Mouse (Mus musculus) erythroblast, adult 5-6 weeks (primary cell): ENCODE data around the gene Prnd. TPM values are rescaled to one million over a fixed set of nuclear protein-coding genes. Genes with fewer than 3 reads are reported as not detected.

ENCODE experiments used
- ATAC-seq: replicated peaks from 2 replicates; pipeline ENCODE4 v1.8.0; 2016; ENCODE audit warnings: moderate number of reproducible peaks, mild to moderate bottlenecking, moderate TSS enrichment, inconsistent platforms; ENCODE audit not compliant: poor library complexity, low FRiP score, severe bottlenecking
- total RNA-seq, 2 experiments: library from RNA; stranded (forward) in 1 of 2; stranded (reverse) in 1 of 2; fragments of 150-400 nt in 1 of 2; fragments of 200-764, 138-1000 nt in 1 of 2; gene quantifications; 2 replicates each; pipeline versions ENCODE4 v1.2.3 to v1.2.4; 2015 to 2017; ENCODE audit warnings: low replicate concordance in 2 of 2

Prnd gene
- total RNA-seq, 2 experiments from 2014 or later: not detected

- ATAC-seq: no peak
Observed at GRCm38 (mm10) chr2:131936410-131936809, 14.3 kb upstream of the Prnd start.

GRCm38 (mm10) chr2:131939404-131940111 is 11.1 kb upstream of the Prnd start:
- peak; percentile 60 for ATAC-seq

GRCm38 (mm10) chr2:131940506-131940905 is 10.2 kb upstream of the Prnd start:
- peak; percentile 78 for ATAC-seq

- no peak for ATAC-seq
Observed at GRCm38 (mm10) chr2:131941501-131941900, 9.2 kb upstream of the Prnd start.

GRCm38 (mm10) chr2:131944370-131944769 is 6.3 kb upstream of the Prnd start:
- no peak for ATAC-seq

- no peak for ATAC-seq
Observed at GRCm38 (mm10) chr2:131945225-131945624, 5.4 kb upstream of the Prnd start.

- no peak for ATAC-seq
Observed at GRCm38 (mm10) chr2:131945765-131946164, 4.9 kb upstream of the Prnd start.

GRCm38 (mm10) chr2:131946351-131946750 is 4.3 kb upstream of the Prnd start:
- no peak for ATAC-seq

- no peak for ATAC-seq
Observed at GRCm38 (mm10) chr2:131948156-131948555, 2.5 kb upstream of the Prnd start.

GRCm38 (mm10) chr2:131948916-131949639 is 1.6 kb upstream of the Prnd start:
- ATAC-seq: no peak

- ATAC-seq: no peak; the same call in 1 of the 2 replicates
Observed at GRCm38 (mm10) chr2:131949767-131950597, 679 bp upstream of the Prnd start.

- no peak for ATAC-seq
Observed at GRCm38 (mm10) chr2:131952456-131952855, 1.8 kb downstream of the Prnd start.

- no peak for ATAC-seq
Observed at GRCm38 (mm10) chr2:131952961-131953538, 2.4 kb downstream of the Prnd start.

- no peak for ATAC-seq
Observed at GRCm38 (mm10) chr2:131953711-131954110, 3.0 kb downstream of the Prnd start.

- no peak for ATAC-seq
Observed at GRCm38 (mm10) chr2:131954835-131955234, 4.2 kb downstream of the Prnd start.

GRCm38 (mm10) chr2:131955264-131955663 is 4.6 kb downstream of the Prnd start:
- ATAC-seq: no peak

- no peak for ATAC-seq
Observed at GRCm38 (mm10) chr2:131956336-131957256, 5.9 kb downstream of the Prnd start.

GRCm38 (mm10) chr2:131957731-131958222 is 7.1 kb downstream of the Prnd start:
- ATAC-seq: no peak

- no peak; the same call in 1 of the 2 replicates for ATAC-seq
Observed at GRCm38 (mm10) chr2:131961671-131962070, 11.0 kb downstream of the Prnd start.
